Mouse (Mus musculus) WW6 (cell line): Measurements from ENCODE around the gene Olfr103.

Experiments used
- DNase-seq: peaks from one replicate; pipeline ENCODE4 v3.0.0-alpha.2; 2013; ENCODE audit warnings: low read depth, low spot score

The Olfr103 gene

GRCm38 (mm10) chr17:37339598-37339997 is at the start of gene Olfr103:
TSS of gene Olfr103 (minus strand) at chr17:37339698.
- no peak for DNase-seq

DNA sequence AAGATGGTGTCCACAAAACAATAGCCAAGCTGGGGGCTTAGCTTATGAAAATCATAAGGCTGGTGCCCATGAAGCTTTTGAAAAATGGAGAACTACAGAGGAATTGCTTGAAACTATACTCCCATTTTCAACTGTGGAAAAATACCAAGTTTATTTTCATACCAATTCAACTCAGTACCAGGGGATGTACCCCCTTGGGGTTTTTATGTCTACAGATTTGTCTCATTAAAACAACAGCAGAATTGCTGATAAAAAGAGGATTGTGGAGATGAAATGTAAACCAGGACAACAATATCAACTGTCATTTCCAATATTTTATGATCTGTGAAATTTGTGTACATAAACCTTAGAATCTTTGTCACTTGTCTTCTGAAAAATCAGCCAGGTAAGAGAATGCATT is 39.2 kb upstream of the Olfr103 start, which contains the start of gene Olfr105-ps:
Olfr105-ps (plus strand) TSS at position 301 of the 400 bp plus-strand sequence.
- no peak for DNase-seq

DNA sequence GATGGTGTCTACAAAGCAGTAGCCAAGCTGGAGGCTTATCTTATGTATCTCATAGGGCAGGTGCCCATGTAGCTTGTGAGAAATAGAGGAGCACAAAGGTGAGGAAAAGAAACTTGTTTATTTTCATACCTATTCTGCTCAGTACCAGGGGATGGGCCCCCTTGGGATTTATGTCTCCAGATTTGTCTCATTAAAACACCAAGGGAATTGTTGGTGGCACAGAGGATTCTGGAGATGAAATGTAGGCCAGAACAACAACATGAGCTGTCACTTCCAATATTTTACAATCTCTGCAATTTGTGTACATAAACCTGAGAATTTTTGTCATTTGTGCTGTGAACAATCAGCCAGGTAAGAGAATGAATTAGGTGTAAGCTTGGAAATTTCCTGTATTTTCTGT is 19.8 kb upstream of the Olfr103 start, which contains the start of gene Olfr104-ps:
Olfr104-ps (plus strand) TSS at position 301 of the 400 bp plus-strand sequence.
- no peak for DNase-seq

DNA sequence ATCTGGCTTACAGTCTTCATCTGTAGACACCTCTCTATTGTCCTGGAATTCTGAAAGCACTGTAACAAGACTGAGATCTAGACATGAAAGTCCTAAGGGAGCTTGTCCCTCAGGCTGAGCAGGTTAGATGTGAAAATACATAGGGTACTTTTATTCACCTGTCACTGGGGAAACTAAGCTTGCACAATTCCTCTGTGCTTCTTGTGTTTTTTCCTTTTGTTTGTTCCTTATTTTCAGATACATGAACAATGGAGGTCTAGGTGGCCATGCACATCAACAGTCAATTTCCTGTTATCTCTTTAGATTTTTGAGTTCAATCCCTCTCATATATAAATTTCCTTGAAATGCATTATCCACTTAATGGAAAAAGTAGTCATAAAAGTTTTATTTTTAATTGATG is 22.5 kb downstream of the Olfr103 start, which contains the start of gene Olfr102:
Olfr102 (minus strand) TSS at position 101 of the 400 bp plus-strand sequence.
- no peak for DNase-seq

DNA sequence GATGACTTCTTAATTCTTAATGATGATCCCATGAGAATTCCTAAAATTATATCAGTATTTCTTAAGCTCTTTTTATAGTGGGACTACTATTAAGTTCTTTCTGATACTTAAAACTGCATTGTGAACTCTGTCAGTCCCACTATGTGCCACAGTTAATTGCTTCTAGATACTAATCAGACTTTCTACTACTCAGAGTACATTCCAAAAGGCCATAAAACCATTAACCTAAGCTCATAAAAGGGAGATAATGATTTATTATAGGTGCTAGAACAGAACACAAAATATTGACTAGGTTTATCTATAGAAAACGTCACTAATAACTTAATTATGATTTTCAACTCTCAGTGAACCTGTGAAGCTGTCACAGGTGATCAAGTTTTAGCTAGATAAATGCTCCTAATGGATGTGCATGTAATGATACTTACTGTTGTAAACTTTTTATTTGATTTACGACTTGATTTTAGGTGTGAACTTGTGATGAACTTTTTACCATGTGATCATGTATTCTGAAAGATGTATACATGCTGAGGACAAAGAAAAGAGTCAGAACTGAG is 29.3 kb downstream of the Olfr103 start:
- DNase-seq, result no peak

- DNase-seq, result no peak
Observed at GRCm38 (mm10) chr17:37308483-37308882, 31.0 kb downstream of the Olfr103 start.

GRCm38 (mm10) chr17:37304213-37304612 is 35.3 kb downstream of the Olfr103 start, which contains the start of gene Olfr101:
TSS of gene Olfr101 (minus strand) at chr17:37304313.
- DNase-seq, result no peak
